Comparison of ENCODE assay signal across 9 mouse cellular contexts in the genomic region with DNA sequence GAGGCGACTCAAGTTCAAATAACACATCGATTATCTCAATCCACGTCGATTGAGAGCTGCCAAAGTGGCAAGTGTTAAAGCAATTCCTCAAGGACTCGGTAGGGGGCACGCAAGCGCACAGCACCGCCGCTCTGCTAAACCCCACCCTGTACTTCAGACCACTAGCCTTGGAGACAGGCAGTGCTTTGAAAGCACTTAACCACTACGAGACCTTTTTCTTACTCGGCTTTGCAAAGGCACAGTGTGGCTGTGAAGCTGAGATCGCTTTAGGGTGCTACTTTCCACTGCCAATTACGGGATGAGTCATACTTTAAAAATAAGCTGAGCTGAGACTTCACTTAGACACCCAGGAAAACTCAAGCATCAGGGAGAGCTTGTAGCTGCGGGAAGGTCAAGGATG. TPM values are rescaled to one million over a fixed set of nuclear protein-coding genes. Genes with fewer than 3 reads are reported as not detected.
A peak's percentile ranks its signal among the peaks of the same experiment; 100 is the strongest.
DNase-seq lines count a peak whose midpoint lies in the region; ATAC-seq lines count a peak whose summit lies in the region.
"Had no signal": no experiment of that assay in that cellular context is flagged by ENCODE, and none has a peak within 500 bp of the region (broad histone marks: within the 10 kb centered on the region; RNA-seq: fewer than 3 reads in every experiment).

No protein-coding gene starts in this region.

- no peaks in the 10 kb centered on the region for H3K36me3 ChIP-seq in forebrain, embryonic 11.5 days (ENCODE audit: control insufficient read depth, insufficient read depth, low read length)
- no peaks in the 10 kb centered on the region for H3K36me3 ChIP-seq in forebrain, embryonic 12.5 days (replicated peaks)
- H3K36me3 ChIP-seq: neural tube, embryonic 13.5 days had no signal

- DNase-seq in forebrain, embryonic 11.5 days (ENCODE audit: low spot score): peak; percentile 84
- DNase-seq in c-Kit-positive CD71-positive TER-119-positive erythroid progenitor cells, embryonic 14.5 days (ENCODE audit: low spot score): peak; percentile 29
- DNase-seq in forelimb bud, embryonic 11.5 days (ENCODE audit: low read depth, low spot score): peak; percentile 59
- peak; percentile 75 to 77 for DNase-seq in heart, postnatal 36 days
- DNase-seq in layer of hippocampus, postnatal 36 days: peak; percentile 59
- DNase-seq in lung, postnatal 4 days: peak; percentile 71 to 80
- peak; percentile 68 for DNase-seq in right cerebral cortex, postnatal 4 days

- H3K4me1 ChIP-seq in forebrain, embryonic 11.5 days (replicated peaks; ENCODE audit: control insufficient read depth, insufficient read depth, low read length): no peaks in the 10 kb centered on the region
- 0 out of 2 replicates have a peak, but pooled peaks cover 5% of the 10 kb centered on the region for H3K4me1 ChIP-seq in forebrain, embryonic 12.5 days
- H3K4me1 ChIP-seq: neural tube, embryonic 13.5 days had no signal

- H3K9ac ChIP-seq in forebrain, embryonic 11.5 days (ENCODE audit: low read length): no peak overlapping the region
- H3K9ac ChIP-seq in forebrain, embryonic 12.5 days: no peak overlapping the region
- H3K9ac ChIP-seq: neural tube, embryonic 13.5 days had no signal

- H3K9me3 ChIP-seq in forebrain, embryonic 11.5 days (ENCODE audit: control insufficient read depth, low read length): no peaks in the 10 kb centered on the region
- H3K9me3 ChIP-seq in forebrain, embryonic 12.5 days: no peaks in the 10 kb centered on the region
- H3K9me3 ChIP-seq: neural tube, embryonic 13.5 days had no signal

- H3K4me2 ChIP-seq in forebrain, embryonic 11.5 days (ENCODE audit: low read depth, low read length, severe bottlenecking): no peak overlapping the region
- H3K4me2 ChIP-seq in forebrain, embryonic 12.5 days: no peak overlapping the region
- H3K4me2 ChIP-seq: neural tube, embryonic 13.5 days had no signal

- WGBS in forebrain, embryonic 11.5 days: 13% methylated on average over 14 of the region's 14 CpGs
- 12% methylated on average over 14 of the region's 14 CpGs for WGBS in forebrain, embryonic 12.5 days

- peaks cover 2% of the 10 kb centered on the region; the same call in 1 of the 2 replicates for H3K27me3 ChIP-seq in forebrain, embryonic 11.5 days (ENCODE audit: control insufficient read depth, insufficient read depth, low read length)
- no peaks in the 10 kb centered on the region for H3K27me3 ChIP-seq in forebrain, embryonic 12.5 days
- H3K27me3 ChIP-seq: neural tube, embryonic 13.5 days had no signal

- no peak overlapping the region for H3K27ac ChIP-seq in forebrain, embryonic 11.5 days (ENCODE audit: low read depth, low read length)
- no peak overlapping the region for H3K27ac ChIP-seq in forebrain, embryonic 12.5 days
- H3K27ac ChIP-seq: neural tube, embryonic 13.5 days had no signal

- intact Hi-C loops in heart, postnatal 36 days (cut with DNase I): loop anchor here (2.0 kb wide), 1 partner anchor 16 kb away; no protein-coding TSS in a partner anchor

- ATAC-seq in forebrain, embryonic 11.5 days (replicated peaks; ENCODE audit: low FRiP score): 0 out of 2 replicates have a peak, but pooled peaks have one; percentile 56
- ATAC-seq in forebrain, embryonic 12.5 days (ENCODE audit: low FRiP score): no peak

- no peak overlapping the region for H3K4me3 ChIP-seq in forebrain, embryonic 11.5 days (ENCODE audit: low read depth, low read length)
- no peak overlapping the region for H3K4me3 ChIP-seq in forebrain, embryonic 12.5 days (replicated peaks)
- H3K4me3 ChIP-seq: neural tube, embryonic 13.5 days had no signal

RNA-seq across cellular contexts. Expression of a gene that starts 9.7 kb away (rescaled TPM):
- polyA plus RNA-seq in forebrain, embryonic 11.5 days (2014; fragmentation: Nextera tagmentation; extraction: Ambion mirVana): 3.6 and 5.0 TPM in 2 replicates
- 3.2 and 4.6 TPM in 2 replicates for polyA plus RNA-seq in forebrain, embryonic 12.5 days (2016; fragmentation: Nextera tagmentation; extraction: Ambion mirVana)
- total RNA-seq in heart, postnatal 36 days (2021): 10 to 100 TPM; 81.8 to 87.0 TPM
- total RNA-seq in layer of hippocampus, postnatal 36 days (2021): 10 to 100 TPM; 70.0 to 81.0 TPM

Comparison
In these comparisons a context has a peak if more than half of its experiments do, and no peak if none do; other contexts are left out.
1. DNase-seq: peak in every context shown above with its lines; median percentile 84 in forebrain, embryonic 11.5 days; 76 in heart, postnatal 36 days; 76 in lung, postnatal 4 days; 68 in right cerebral cortex, postnatal 4 days; 59 in forelimb bud, embryonic 11.5 days; 59 in layer of hippocampus, postnatal 36 days; 29 in c-Kit-positive CD71-positive TER-119-positive erythroid progenitor cells, embryonic 14.5 days.